Mouse (Mus musculus) heart, adult 2 months (tissue): ENCODE results near the gene Gskip. TPM values are rescaled to one million over a fixed set of nuclear protein-coding genes. Genes with fewer than 3 reads are reported as not detected.

Experiments used
- DNase-seq, 2 experiments: peaks; one replicate each; pipeline ENCODE4 v3.0.0; 2021
- H3K27ac ChIP-seq: fragments of 200-600 bp; 2 replicates; pipeline ENCODE4 v1.8.1; 2022
- H3K27me3 ChIP-seq: fragments of 200-500 bp; 2 replicates; pipeline ENCODE4 v1.6.1; 2012; ENCODE audit warnings: mild to moderate bottlenecking, low read length, inconsistent platforms, mixed read lengths; ENCODE audit not compliant: control insufficient read depth, insufficient read depth
- H3K36me3 ChIP-seq: fragments of 200-500 bp; 2 replicates; pipeline ENCODE4 v1.6.1; 2012; ENCODE audit warnings: low read length, inconsistent platforms; ENCODE audit not compliant: control insufficient read depth, insufficient read depth
- H3K4me1 ChIP-seq: fragments of 200-500 bp; 2 replicates; pipeline ENCODE4 v1.6.1; 2011; ENCODE audit warnings: low read length; ENCODE audit not compliant: control insufficient read depth, insufficient read depth
- H3K4me3 ChIP-seq: fragments of 200-600 bp; 2 replicates; pipeline ENCODE4 v1.8.1; 2022
- H3K79me2 ChIP-seq: fragments of 200-500 bp; replicated peaks from 2 replicates; pipeline ENCODE4 v1.6.1; 2012; ENCODE audit warnings: mild to moderate bottlenecking, inconsistent platforms, low read length, moderate library complexity, mixed read lengths; ENCODE audit not compliant: control insufficient read depth, insufficient read depth
- H3K9ac ChIP-seq: fragments of 200-500 bp; 2 replicates; pipeline ENCODE4 v1.6.1; 2012; ENCODE audit warnings: low read depth, mild to moderate bottlenecking, control low read depth, inconsistent platforms, low read length, mixed read lengths
- CTCF ChIP-seq: fragments of 200-600 bp; IDR thresholded peaks from 2 replicates; pipeline ENCODE4 v1.8.1; 2022; ENCODE audit warnings: antibody characterized with exemption, mild to moderate bottlenecking, moderate library complexity
- EP300 ChIP-seq: fragments of 200-500 bp; IDR thresholded peaks from 2 replicates; pipeline ENCODE4 v1.6.1; 2011; ENCODE audit warnings: low read depth, low read length, control low read depth; ENCODE audit not compliant: insufficient read depth
- POLR2A ChIP-seq: fragments of 200-500 bp; IDR thresholded peaks from 2 replicates; pipeline ENCODE4 v1.6.1; 2011; ENCODE audit warnings: mild to moderate bottlenecking, low read depth, low read length, control low read depth; ENCODE audit not compliant: insufficient read depth
- WGBS: fragments of 180-500 bp; shearing (Covaris S2); methylation state at CpG from one replicate; pipeline ENCODE4 v1.1.7; 2018; 5-methylcytosine and 5-hydroxymethylcytosine counted together
- intact Hi-C: fragments of 180-260 bp; cut with DNase I; formaldehyde crosslinking; loops from one replicate; pipeline ENCODE4 v1.15.1; 2025
- polyA plus RNA-seq: library from polyadenylated mRNA; depleted of rRNA; stranded (reverse); fragments of >200 nt; gene quantifications from 2 replicates; pipeline ENCODE4 v1.2.3, GENCODE M21; 2012
- total RNA-seq, 2 experiments: library from RNA; stranded (reverse); gene quantifications; 2 replicates each; pipeline ENCODE4 v1.2.3; 2021

Gene Gskip
- total and polyA plus RNA-seq, 3 experiments = 7.1 to 7.3 (median 7.1) TPM

- 92% methylated on average over 7 of the region's 7 CpGs for WGBS
- H3K4me1 ChIP-seq = 0 out of 2 replicates have a peak, but pooled peaks cover 1% of the 10 kb centered on the region
- no peaks in the 10 kb centered on the region for H3K27me3 ChIP-seq
- no peak for DNase-seq
- peaks cover 2% of the 10 kb centered on the region for H3K79me2 ChIP-seq
- peaks cover 1% of the 10 kb centered on the region; the same call in 1 of the 2 replicates for H3K36me3 ChIP-seq
- no peak overlapping the region for H3K27ac ChIP-seq
- intact Hi-C loops = no loop called here
- no peak overlapping the region for H3K9ac ChIP-seq
- TF ChIP-seq POLR2A (no peak), CTCF (no peak), EP300 (no peak)
- H3K4me3 ChIP-seq = no peak overlapping the region
Observed at GRCm38 (mm10) chr12:105678211-105678610, 6.4 kb upstream of the Gskip start.

- Histone ChIP-seq H3K4me3 (no peak overlapping the region), H3K27me3 (no peaks in the 10 kb centered on the region), H3K4me1 (peaks cover 3% of the 10 kb centered on the region; the same call in 1 of the 2 replicates), H3K27ac (no peak overlapping the region), H3K79me2 (peaks cover 3% of the 10 kb centered on the region), H3K36me3 (peaks cover 5% of the 10 kb centered on the region), H3K9ac (no peak overlapping the region)
- 92% methylated on average over 3 of the region's 3 CpGs for WGBS
- intact Hi-C loops = no loop called here
- DNase-seq = no peak
- TF ChIP-seq POLR2A = no peak
- TF ChIP-seq EP300 = no peak
- no peak for TF ChIP-seq CTCF
Observed at GRCm38 (mm10) chr12:105678762-105679161, 5.9 kb upstream of the Gskip start.

GRCm38 (mm10) chr12:105685001-105685691 is 517 bp downstream of the Gskip start, which contains the start of gene Atg2b:
Gene Atg2b, minus strand, starts transcription at chr12:105685211.
- H3K4me1 ChIP-seq = peaks cover 3% of the 10 kb centered on the region
- WGBS = under 1% methylated on average over 72 of the region's 73 CpGs
- peak within 1 kb of the TSS; percentile 96 for H3K9ac ChIP-seq
- intact Hi-C loops = loop anchor here (2.0 kb wide), 1 partner anchor 100 kb away; the partner anchor contains the start of gene Papola
- H3K79me2 ChIP-seq = peaks cover 7% of the 10 kb centered on the region
- no peaks in the 10 kb centered on the region for H3K27me3 ChIP-seq
- no peak for TF ChIP-seq CTCF
- peak; percentile 70 for TF ChIP-seq POLR2A
- 0 out of 2 replicates have a peak, but pooled peaks have one; percentile 40 for TF ChIP-seq EP300
- H3K36me3 ChIP-seq = peaks cover 5% of the 10 kb centered on the region
- H3K27ac ChIP-seq = peak within 1 kb of the TSS; percentile 95
- peak; percentile 94 to 96 for DNase-seq
- peak within 1 kb of the TSS; percentile 91 for H3K4me3 ChIP-seq

- 83% methylated on average over 3 of the region's 3 CpGs for WGBS
- peaks cover 5% of the 10 kb centered on the region for H3K36me3 ChIP-seq
- H3K27me3 ChIP-seq = no peaks in the 10 kb centered on the region
- H3K27ac ChIP-seq = no peak overlapping the region
- TF ChIP-seq CTCF = no peak
- TF ChIP-seq POLR2A = no peak
- no peak for TF ChIP-seq EP300
- no peak overlapping the region for H3K4me3 ChIP-seq
- H3K79me2 ChIP-seq = peaks cover 7% of the 10 kb centered on the region; the same call in 1 of the 2 replicates
- H3K4me1 ChIP-seq = peaks cover 3% of the 10 kb centered on the region
- no peak for DNase-seq
- intact Hi-C loops = no loop called here
- H3K9ac ChIP-seq = no peak overlapping the region
Observed at GRCm38 (mm10) chr12:105686791-105687190, 2.2 kb downstream of the Gskip start.

GRCm38 (mm10) chr12:105687416-105687815 is 2.8 kb downstream of the Gskip start:
- no peak for DNase-seq
- Histone ChIP-seq H3K9ac (no peak overlapping the region), H3K4me1 (peaks cover 3% of the 10 kb centered on the region), H3K79me2 (peaks cover 7% of the 10 kb centered on the region; the same call in 1 of the 2 replicates), H3K27ac (no peak overlapping the region), H3K36me3 (peaks cover 5% of the 10 kb centered on the region), H3K27me3 (no peaks in the 10 kb centered on the region), H3K4me3 (no peak overlapping the region)
- 80% methylated on average over 4 of the region's 4 CpGs for WGBS
- TF ChIP-seq CTCF (no peak), EP300 (no peak), POLR2A (no peak)
- intact Hi-C loops = no loop called here

GRCm38 (mm10) chr12:105688546-105688945 is 3.9 kb downstream of the Gskip start:
- Histone ChIP-seq H3K27me3 (no peaks in the 10 kb centered on the region), H3K79me2 (peaks cover 4% of the 10 kb centered on the region; the same call in 1 of the 2 replicates), H3K9ac (no peak overlapping the region), H3K27ac (no peak overlapping the region), H3K36me3 (peaks cover 2% of the 10 kb centered on the region), H3K4me3 (no peak overlapping the region), H3K4me1 (peaks cover 1% of the 10 kb centered on the region)
- DNase-seq = no peak
- 86% methylated on average over 3 of the region's 4 CpGs for WGBS
- intact Hi-C loops = no loop called here
- TF ChIP-seq POLR2A = no peak
- TF ChIP-seq CTCF = no peak
- no peak for TF ChIP-seq EP300
